Mouse (Mus musculus) ES-E14 (cell line): ENCODE measurements around the gene Ino80e. TPM values are rescaled to one million over a fixed set of nuclear protein-coding genes. Genes with fewer than 3 reads are reported as not detected.
A peak's percentile ranks its signal among the peaks of the same experiment; 100 is the strongest.

Experiments
- DNase-seq: peaks from one replicate; pipeline ENCODE4 v3.0.0-alpha.2; 2013; ENCODE audit warnings: low read depth, low spot score
- H3K27ac ChIP-seq: 2 replicates; pipeline ENCODE4 v1.5.1; 2012; ENCODE audit warnings: low read depth, mild to moderate bottlenecking, low read length, moderate library complexity, mixed read lengths; ENCODE audit not compliant: poor library complexity, insufficient read depth, severe bottlenecking
- H3K36me3 ChIP-seq: 2 replicates; pipeline ENCODE4 v1.6.1; 2012; ENCODE audit warnings: mild to moderate bottlenecking, low read length, moderate library complexity, mixed read lengths; ENCODE audit not compliant: control insufficient read depth, poor library complexity, insufficient read depth, severe bottlenecking
- H3K4me1 ChIP-seq, 2 experiments: fragments of 150-350 bp in 1 of 2; sonication (generic) in 1 of 2; 2 replicates each; pipeline ENCODE4 v1.6.1; 2012; ENCODE audit warnings: low read length in 2 of 2, mild to moderate bottlenecking in 1 of 2, mixed read lengths in 1 of 2; ENCODE audit not compliant: control insufficient read depth in 2 of 2, insufficient read depth in 2 of 2, poor library complexity in 1 of 2
- H3K4me3 ChIP-seq, 2 experiments: fragments of 150-350 bp in 1 of 2; sonication (generic) in 1 of 2; 2 replicates each; pipeline ENCODE4 v1.5.1; 2012; ENCODE audit warnings: low read length in 2 of 2, low read depth in 1 of 2, mild to moderate bottlenecking in 1 of 2, mixed read lengths in 1 of 2; ENCODE audit not compliant: insufficient read depth in 1 of 2, poor library complexity in 1 of 2, severe bottlenecking in 1 of 2
- H3K9ac ChIP-seq: 2 replicates; pipeline ENCODE4 v1.6.1; 2012; ENCODE audit warnings: low read depth, mild to moderate bottlenecking, low read length, mixed read lengths; ENCODE audit not compliant: poor library complexity, insufficient read depth, severe bottlenecking
- H3K9me3 ChIP-seq: fragments of 150-350 bp; sonication (generic); 2 replicates; pipeline ENCODE4 v1.6.1; 2012; ENCODE audit warnings: low read depth, mild to moderate bottlenecking, low read length; ENCODE audit not compliant: control insufficient read depth, insufficient read depth
- CHD2 ChIP-seq: IDR thresholded peaks from 2 replicates; pipeline ENCODE4 v1.6.1; 2014; ENCODE audit warnings: mild to moderate bottlenecking, low read depth, low read length, inconsistent platforms
- HCFC1 ChIP-seq: IDR thresholded peaks from 2 replicates; pipeline ENCODE4 v1.6.1; 2012; ENCODE audit warnings: low read length, inconsistent platforms, borderline replicate concordance; ENCODE audit not compliant: insufficient read depth
- MAFK ChIP-seq: IDR thresholded peaks from 2 replicates; pipeline ENCODE4 v1.6.1; 2014; ENCODE audit warnings: mild to moderate bottlenecking, low read depth, low read length, inconsistent platforms; ENCODE audit not compliant: insufficient read depth
- ZC3H11A ChIP-seq: IDR thresholded peaks from 2 replicates; pipeline ENCODE4 v1.6.1; 2012; ENCODE audit warnings: low read depth, mild to moderate bottlenecking, inconsistent platforms, low read length, borderline replicate concordance
- ZNF384 ChIP-seq: IDR thresholded peaks from 2 replicates; pipeline ENCODE4 v1.6.1; 2012; ENCODE audit warnings: low read depth, low read length, inconsistent platforms
- in situ Hi-C, 2 experiments: fragments of 600-800 bp; cut with MboI; formaldehyde crosslinking; loops; one replicate each; pipeline ENCODE4 v1.15.1; 2025; ENCODE audit warnings: low sequenced_read_pairs in 2 of 2, inconsistent platforms in 1 of 2; ENCODE audit not compliant: unreplicated experiment in 2 of 2
- total RNA-seq: library from RNA; depleted of rRNA; stranded (reverse); fragments of 300-350 nt; gene quantifications from 2 replicates; pipeline ENCODE4 v1.2.3, GENCODE M21; 2012

Gene Ino80e
- total RNA-seq, 1 experiment, result 78.7 TPM

- peaks cover 6 to 45% of the 10 kb centered on the region in 2 experiments for H3K4me1 ChIP-seq
- H3K4me3 ChIP-seq, result no peak overlapping the region
- H3K9me3 ChIP-seq, result no peaks in the 10 kb centered on the region
- in situ Hi-C loops, result no loop called here
- H3K9ac ChIP-seq, result no peak overlapping the region
- DNase-seq, result no peak
- TF ChIP-seq HCFC1 (no peak), CHD2 (no peak), ZNF384 (no peak), ZC3H11A (no peak), MAFK (no peak)
- H3K36me3 ChIP-seq, result peaks cover 79% of the 10 kb centered on the region
- H3K27ac ChIP-seq, result no peak overlapping the region
Observed at GRCm38 (mm10) chr7:126855641-126856040, 6.5 kb downstream of the Ino80e start.

- no peak overlapping the region for H3K4me3 ChIP-seq
- in situ Hi-C loops, result no loop called here
- no peak overlapping the region for H3K9ac ChIP-seq
- no peak for TF ChIP-seq HCFC1
- TF ChIP-seq MAFK, result no peak
- no peak for TF ChIP-seq CHD2
- no peak for TF ChIP-seq ZNF384
- DNase-seq, result no peak
- H3K4me1 ChIP-seq, result peaks cover 6 to 45% of the 10 kb centered on the region in 2 experiments
- peaks cover 66% of the 10 kb centered on the region for H3K36me3 ChIP-seq
- H3K9me3 ChIP-seq, result no peaks in the 10 kb centered on the region
- no peak overlapping the region for H3K27ac ChIP-seq
Observed at GRCm38 (mm10) chr7:126853454-126853853, 8.7 kb downstream of the Ino80e start.

GRCm38 (mm10) chr7:126851192-126851591 lies 11.0 kb downstream of the Ino80e start:
- peaks cover 48% of the 10 kb centered on the region for H3K36me3 ChIP-seq
- TF ChIP-seq ZNF384 (no peak), CHD2 (no peak), HCFC1 (no peak), ZC3H11A (no peak), MAFK (no peak)
- no peak overlapping the region; the same call in 1 of the 2 replicates for H3K9ac ChIP-seq
- no peak overlapping the region for H3K27ac ChIP-seq
- H3K4me3 ChIP-seq, result no peak overlapping the region
- in situ Hi-C loops, result no loop called here
- DNase-seq, result no peak
- H3K4me1 ChIP-seq, result peaks cover 6 to 35% of the 10 kb centered on the region in 2 experiments
- no peaks in the 10 kb centered on the region for H3K9me3 ChIP-seq

GRCm38 (mm10) chr7:126850161-126850560 lies 12.0 kb downstream of the Ino80e start:
- H3K9ac ChIP-seq, result no peak overlapping the region
- no peak for DNase-seq
- in situ Hi-C loops, result no loop called here
- no peak overlapping the region for H3K27ac ChIP-seq
- no peak overlapping the region for H3K4me3 ChIP-seq
- H3K9me3 ChIP-seq, result no peaks in the 10 kb centered on the region
- H3K4me1 ChIP-seq, result peaks cover 4 to 31% of the 10 kb centered on the region in 2 experiments; a peak in 3 of 4 replicates
- no peak for TF ChIP-seq HCFC1
- H3K36me3 ChIP-seq, result peaks cover 38% of the 10 kb centered on the region

- H3K9me3 ChIP-seq, result no peaks in the 10 kb centered on the region
- no peak for TF ChIP-seq ZNF384
- TF ChIP-seq MAFK, result no peak
- TF ChIP-seq ZC3H11A, result no peak
- TF ChIP-seq CHD2, result no peak
- TF ChIP-seq HCFC1, result no peak
- in situ Hi-C loops, result no loop called here
- H3K27ac ChIP-seq, result no peak overlapping the region
- H3K4me1 ChIP-seq, result peaks cover 0 to 23% of the 10 kb centered on the region in 2 experiments; a peak in 2 of 4 replicates
- DNase-seq, result no peak
- H3K4me3 ChIP-seq, result peak overlapping the region; percentile 63 to 80; a peak in 3 of 4 replicates
- H3K9ac ChIP-seq, result peak overlapping the region; percentile 26; the same call in 1 of the 2 replicates
- H3K36me3 ChIP-seq, result peaks cover 25% of the 10 kb centered on the region
Observed at GRCm38 (mm10) chr7:126848794-126849193, 13.4 kb downstream of the Ino80e start.
